10 mouse cellular contexts compared by ENCODE assay signal in genomic region chr6:91679095-91679577, GRCm38 (mm10). TPM values are rescaled to one million over a fixed set of nuclear protein-coding genes. Genes with fewer than 3 reads are reported as not detected.
A peak's percentile ranks its signal among the peaks of the same experiment; 100 is the strongest.
DNase-seq lines count a peak whose midpoint lies in the region; ATAC-seq lines count a peak whose summit lies in the region.
"Had no signal": no experiment of that assay in that cellular context is flagged by ENCODE, and none has a peak within 500 bp of the region (broad histone marks: within the 10 kb centered on the region; RNA-seq: fewer than 3 reads in every experiment).

No protein-coding gene starts in this region.

- peaks cover 12% of the 10 kb centered on the region for H3K4me1 ChIP-seq in brown adipose tissue, adult 24 weeks (ENCODE audit: control insufficient read depth, insufficient read depth, insufficient read length, low read length)
- peaks cover 42% of the 10 kb centered on the region for H3K4me1 ChIP-seq in liver, embryonic 12.5 days

- WGBS in liver, embryonic 12.5 days (ENCODE audit: insufficient replicate concordance): 30% methylated on average over 10 of the region's 10 CpGs

- peak; percentile 48 for DNase-seq in cerebellum, adult 9-11 months
- no peak for DNase-seq in cerebellum, postnatal 36 days
- DNase-seq in 416B (ENCODE audit: low read depth): peak; percentile 94
- DNase-seq in heart, postnatal 10 days: peak; percentile 69 to 71
- DNase-seq in right cerebral cortex, postnatal 25 days: peak; percentile 63
- no peak for DNase-seq in urinary bladder, postnatal 4 days (ENCODE audit: low spot score in 2 of 2)

- H3K9me3 ChIP-seq in liver, embryonic 12.5 days (replicated peaks): no peaks in the 10 kb centered on the region
- H3K9me3 ChIP-seq: G1E; hindbrain, embryonic 15.5 days had no signal

- no peak overlapping the region for H3K4me3 ChIP-seq in brown adipose tissue, adult 24 weeks (ENCODE audit: insufficient read depth, low read depth, low read length)
- peak overlapping the region; percentile 43 for H3K4me3 ChIP-seq in liver, embryonic 12.5 days
- H3K4me3 ChIP-seq: hindbrain, embryonic 15.5 days had no signal

- H3K9ac ChIP-seq in liver, embryonic 12.5 days: peak overlapping the region; percentile 63
- H3K9ac ChIP-seq: hindbrain, embryonic 15.5 days had no signal

- intact Hi-C loops in heart, postnatal 10 days (cut with DNase I): no loop called here

- H3K27ac ChIP-seq in brown adipose tissue, adult 24 weeks (replicated peaks; ENCODE audit: low read depth, low read length): peak overlapping the region; percentile 37
- peak overlapping the region; percentile 77 for H3K27ac ChIP-seq in liver, embryonic 12.5 days
- H3K27ac ChIP-seq: hindbrain, embryonic 15.5 days had no signal

- peak; percentile 22 for ATAC-seq in liver, embryonic 12.5 days

- no peaks in the 10 kb centered on the region for H3K36me3 ChIP-seq in liver, embryonic 12.5 days
- H3K36me3 ChIP-seq: G1E; hindbrain, embryonic 15.5 days had no signal

- no peaks in the 10 kb centered on the region for H3K27me3 ChIP-seq in liver, embryonic 12.5 days (replicated peaks)
- H3K27me3 ChIP-seq: hindbrain, embryonic 15.5 days had no signal

- H3K4me2 ChIP-seq in liver, embryonic 12.5 days: peak overlapping the region; percentile 67
- H3K4me2 ChIP-seq: hindbrain, embryonic 15.5 days had no signal

RNA-seq across cellular contexts. Expression of gene Slc6a6, which starts 4.7 kb away (rescaled TPM):
- polyA plus RNA-seq in brown adipose tissue, adult 24 weeks (2012; ENCODE audit: insufficient read depth, insufficient read length, missing spikeins): 33.0 and 38.9 TPM in 2 replicates
- total RNA-seq in heart, postnatal 10 days (2021): 100 to 1,000 TPM; 160 to 173 TPM
- 22.1 and 24.9 TPM in 2 replicates for polyA plus RNA-seq in liver, embryonic 12.5 days (2016; fragmentation: Nextera tagmentation; extraction: Ambion mirVana)

Comparison
In these comparisons a context has a peak if more than half of its experiments do, and no peak if none do; other contexts are left out.
1. DNase-seq: peak in cerebellum, adult 9-11 months (single experiment), 416B (single experiment), heart, postnatal 10 days (2 of 2) and right cerebral cortex, postnatal 25 days (single experiment); none in cerebellum, postnatal 36 days (0 of 2) and urinary bladder, postnatal 4 days (0 of 2).